Mouse (Mus musculus): ENCODE measurements around the gene Oas2.

Gene Oas2

DNA sequence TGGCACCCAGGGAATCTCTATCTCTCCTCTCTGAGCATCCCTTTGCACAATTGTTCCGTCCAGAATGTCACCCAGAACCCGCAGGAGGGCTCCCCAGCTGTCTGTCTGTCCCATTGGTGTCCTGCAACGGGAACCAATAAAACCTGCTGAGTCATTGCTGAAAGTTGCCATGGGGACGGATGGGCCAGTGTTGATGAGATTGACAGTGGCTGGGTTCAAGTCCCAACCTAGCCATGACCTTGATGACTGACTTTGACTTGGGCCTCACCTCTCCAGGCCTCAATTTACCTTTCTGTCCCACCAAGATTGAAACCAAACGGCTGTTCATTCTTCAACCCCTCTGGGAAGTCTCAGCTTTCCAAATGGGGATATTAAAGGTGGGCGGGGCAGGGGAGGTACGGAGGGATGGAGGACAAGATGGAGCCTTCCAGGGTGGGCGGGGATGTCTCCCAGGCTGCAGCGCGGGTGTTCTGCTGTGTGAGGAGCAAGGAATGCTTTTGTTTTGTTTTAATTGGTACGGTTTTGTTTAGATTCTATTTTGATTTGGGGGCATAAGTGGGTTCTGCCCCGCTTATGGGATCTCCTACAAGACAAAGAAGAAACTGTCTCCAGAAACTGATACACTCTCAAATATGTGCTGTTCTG lies 23.7 kb downstream of the Oas2 start:
- DNase-seq: no peak

- no peak for DNase-seq
Measured at GRCm38 (mm10) chr5:120721005-120721404, 28.6 kb downstream of the Oas2 start.

GRCm38 (mm10) chr5:120718600-120719378 lies 30.9 kb downstream of the Oas2 start:
- no peak for DNase-seq

DNA sequence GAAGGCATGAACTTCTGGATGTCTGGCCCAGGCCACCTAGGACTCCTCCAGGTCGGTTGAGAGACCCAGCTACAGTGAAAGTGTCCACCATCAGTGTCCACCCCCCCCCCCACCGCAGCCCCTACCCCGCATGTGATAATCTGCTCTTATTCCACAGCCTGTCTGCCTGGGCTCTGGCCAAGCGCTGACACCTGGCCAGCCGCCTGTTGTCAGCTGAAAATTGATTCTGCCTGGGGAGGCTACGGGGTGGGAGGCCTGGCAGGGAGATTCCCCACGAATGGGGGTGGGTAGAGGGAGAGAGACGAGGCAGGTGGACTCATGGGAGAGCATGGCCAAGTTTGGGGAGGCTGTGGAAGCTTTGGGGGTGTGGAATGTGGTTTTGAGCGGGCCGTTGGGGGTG lies 32.5 kb downstream of the Oas2 start:
- DNase-seq: no peak

- peak; percentile 91 for DNase-seq
Measured at GRCm38 (mm10) chr5:120714314-120714713, 35.3 kb downstream of the Oas2 start.

- peak; percentile 29 for DNase-seq
Measured at GRCm38 (mm10) chr5:120712721-120713120, 36.9 kb downstream of the Oas2 start.

GRCm38 (mm10) chr5:120711827-120712226 lies 37.8 kb downstream of the Oas2 start, which contains the start of gene Dtx1:
Gene Dtx1 (minus strand): TSS chr5:120711927.
- no peak for DNase-seq

GRCm38 (mm10) chr5:120711416-120711815 lies 38.2 kb downstream of the Oas2 start:
- DNase-seq: peak; percentile 83

DNA sequence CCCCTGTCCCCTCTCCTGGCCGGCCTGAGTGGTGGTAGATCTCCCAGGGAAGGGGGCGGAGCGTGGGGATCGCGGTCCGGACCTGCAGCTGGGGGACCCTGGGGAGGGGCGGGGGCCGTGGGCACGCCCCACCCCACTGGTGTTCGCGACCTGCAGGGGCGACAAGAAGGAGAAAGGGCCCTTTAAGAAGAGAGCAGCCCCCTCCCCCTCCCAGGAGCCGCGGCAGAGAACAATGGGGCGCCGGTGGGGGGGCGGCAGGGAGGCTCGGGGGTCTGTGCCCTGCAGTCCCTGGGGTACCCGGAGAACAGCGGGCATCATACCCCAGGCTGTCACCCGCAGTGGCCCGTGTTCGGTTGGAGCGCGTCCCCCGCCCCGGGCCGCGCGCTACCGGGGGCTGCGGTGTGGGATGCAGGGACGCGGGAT lies 38.8 kb downstream of the Oas2 start:
- peak; percentile 68 for DNase-seq

GRCm38 (mm10) chr5:120710161-120710825 lies 39.4 kb downstream of the Oas2 start:
- DNase-seq: peak; percentile 68

DNA sequence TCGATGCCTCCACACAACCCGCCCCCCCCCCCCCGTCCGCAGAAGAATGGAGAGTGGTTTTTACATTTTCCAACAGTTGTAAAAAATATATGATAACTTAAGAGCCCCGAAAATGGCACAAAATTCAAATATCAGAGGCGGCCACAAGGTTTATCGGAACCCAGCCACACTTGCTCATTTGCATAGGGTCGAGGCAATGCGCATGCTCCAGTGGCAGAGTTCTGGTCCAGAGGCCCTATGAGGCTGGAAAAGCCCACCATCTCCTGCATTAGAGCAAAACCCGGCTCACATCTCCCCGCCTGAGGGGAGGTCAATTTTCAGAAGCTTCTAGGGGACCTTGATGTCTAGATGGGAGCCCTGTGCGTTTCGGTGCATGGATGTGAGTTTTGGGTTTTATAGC lies 42.7 kb downstream of the Oas2 start:
- no peak for DNase-seq

GRCm38 (mm10) chr5:120706541-120706940 lies 43.1 kb downstream of the Oas2 start:
- peak; percentile 44 for DNase-seq

DNA sequence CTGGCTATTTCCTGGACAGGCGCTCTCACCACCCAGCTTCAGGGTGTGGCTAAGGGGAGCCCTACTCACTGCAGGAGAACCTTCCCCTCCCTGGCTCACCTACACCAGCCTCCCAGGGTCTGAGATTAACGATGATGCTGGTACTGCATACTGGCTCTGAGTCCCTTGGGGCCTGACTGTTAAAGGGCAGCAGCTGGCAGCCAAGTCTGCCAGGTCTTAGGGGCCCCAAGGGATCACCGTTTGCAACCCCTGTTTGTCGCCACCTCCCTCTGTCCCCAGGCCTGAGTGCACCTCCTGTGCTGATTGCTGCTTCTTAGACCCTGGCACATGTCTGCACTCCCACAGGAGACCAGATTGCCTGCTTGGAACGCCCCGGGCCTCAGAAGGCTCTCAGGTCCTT lies 45.2 kb downstream of the Oas2 start:
- DNase-seq: no peak

GRCm38 (mm10) chr5:120703660-120704059 lies 46.0 kb downstream of the Oas2 start:
- DNase-seq: no peak

GRCm38 (mm10) chr5:120702969-120703368 lies 46.7 kb downstream of the Oas2 start:
- no peak for DNase-seq

DNA sequence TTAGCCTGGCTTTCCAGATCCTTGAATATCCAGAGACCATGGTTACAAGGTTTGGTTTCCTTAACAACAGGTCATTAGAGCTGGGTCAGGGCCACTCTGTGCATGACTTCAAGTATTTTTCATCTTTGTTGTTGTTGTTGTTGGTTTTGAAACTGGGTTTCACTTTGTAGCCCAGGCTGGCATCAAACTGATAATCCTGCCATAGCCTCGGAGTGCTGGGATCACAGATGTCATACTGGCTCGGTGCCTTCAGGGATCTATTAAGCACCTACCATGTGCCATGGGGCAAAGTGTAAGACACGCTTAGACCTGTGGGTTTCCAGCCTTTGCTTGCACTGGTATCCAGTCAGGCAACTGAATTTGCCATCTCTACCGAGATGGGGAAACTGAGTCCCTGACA lies 47.2 kb downstream of the Oas2 start:
- no peak for DNase-seq

- peak; percentile 24 for DNase-seq
Measured at GRCm38 (mm10) chr5:120700996-120701790, 48.5 kb downstream of the Oas2 start.

DNA sequence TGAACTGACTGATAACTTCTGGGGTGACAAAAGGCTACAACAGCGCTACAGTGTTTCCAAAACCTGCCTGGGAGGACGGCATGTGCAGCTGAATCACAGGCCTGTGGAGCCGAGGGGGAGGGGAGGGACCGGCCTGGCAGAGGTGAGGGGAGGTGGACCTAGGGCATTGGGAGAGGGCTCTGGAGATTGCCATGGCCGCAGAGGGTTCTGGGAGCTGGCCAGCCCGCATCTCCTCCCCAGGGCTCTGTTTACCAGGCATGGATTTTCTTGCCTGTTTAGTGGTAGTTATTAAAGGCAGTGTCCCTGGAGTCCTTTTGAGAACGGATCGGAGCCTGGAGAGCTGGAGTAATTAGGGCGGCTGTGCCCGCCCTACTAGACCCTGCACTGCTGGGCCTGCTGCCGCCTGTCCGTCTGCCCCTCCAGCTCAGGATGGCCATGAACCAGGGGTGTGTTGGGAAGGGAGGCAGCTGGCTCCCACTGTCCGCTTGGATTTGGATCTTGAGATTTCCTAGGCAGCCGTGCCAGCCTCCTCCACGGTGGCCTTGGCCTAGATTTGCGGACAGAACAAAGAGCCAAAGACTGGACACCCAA lies 50.8 kb downstream of the Oas2 start:
- DNase-seq: no peak

DNA sequence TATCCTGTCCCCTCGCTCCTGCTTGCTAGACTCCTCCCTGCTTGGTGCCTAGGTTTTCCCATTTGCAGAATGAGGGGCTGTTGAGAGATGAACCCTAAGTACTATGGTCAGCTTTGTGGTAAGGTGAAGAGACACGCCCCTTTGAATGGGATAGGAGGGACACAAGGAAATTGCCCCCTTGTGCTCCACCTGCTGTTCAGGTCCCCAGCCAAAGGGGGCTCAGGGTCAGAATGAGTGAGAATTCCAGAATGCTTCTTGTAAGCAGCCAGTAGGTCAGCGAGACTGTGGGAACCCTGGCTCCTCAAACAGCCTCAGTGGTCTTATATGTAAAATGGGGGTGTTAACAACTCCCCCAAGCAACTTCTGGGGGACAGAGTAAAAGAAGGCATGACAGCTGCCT lies 51.5 kb downstream of the Oas2 start:
- DNase-seq: no peak

DNA sequence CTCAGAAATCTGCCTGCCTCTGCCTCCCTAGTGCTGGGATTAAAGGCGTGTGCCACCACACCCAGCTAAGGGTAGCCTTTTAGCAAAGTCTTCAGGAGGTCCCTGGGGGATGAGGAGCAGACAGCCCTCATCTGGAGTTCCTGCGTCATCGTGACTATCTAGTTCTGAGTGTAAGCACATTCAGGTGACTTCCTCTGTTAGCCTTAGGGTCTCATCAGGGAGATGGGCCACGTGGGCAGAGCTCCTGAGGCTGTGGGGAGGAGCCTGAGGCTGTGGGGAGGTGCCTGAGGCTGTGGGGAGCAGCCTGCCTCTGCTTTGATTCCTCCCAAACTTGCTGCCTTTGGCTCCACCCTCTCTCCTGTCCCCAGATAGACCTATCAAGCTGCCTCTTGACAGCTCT lies 52.8 kb downstream of the Oas2 start:
- DNase-seq: no peak

DNA sequence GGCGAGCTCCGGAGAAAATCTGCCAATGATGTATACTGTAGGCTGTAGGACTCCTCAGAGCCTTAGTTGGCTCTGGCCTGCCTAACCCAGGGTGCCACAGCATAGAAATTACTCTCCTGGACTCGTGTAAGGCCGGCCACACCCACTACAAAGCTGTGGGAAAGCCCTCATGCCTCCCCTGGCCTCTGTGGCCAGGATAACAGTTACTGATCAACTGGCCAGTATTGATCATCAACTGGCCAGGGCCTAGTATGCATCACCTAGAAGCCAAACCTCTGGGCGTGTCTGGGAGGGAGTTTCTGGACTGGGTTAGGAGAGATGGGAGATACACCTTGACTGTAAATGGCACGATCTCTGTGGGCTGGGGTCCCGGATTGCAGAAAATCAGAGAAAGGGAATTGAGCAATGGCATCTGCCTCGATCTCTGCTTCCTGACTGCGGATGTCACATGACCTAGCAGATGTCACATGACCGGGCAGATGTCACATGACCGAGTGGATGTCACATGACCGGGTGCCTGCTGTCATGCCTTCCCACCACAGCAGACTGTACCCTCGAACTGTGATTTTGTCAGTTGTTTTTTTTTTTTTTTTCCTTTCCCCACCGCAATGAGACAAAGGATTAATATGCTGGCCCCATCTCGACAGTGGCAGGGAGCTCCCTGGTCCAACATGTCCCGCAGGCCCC lies 53.5 kb downstream of the Oas2 start:
- DNase-seq: no peak

- no peak for DNase-seq
Measured at GRCm38 (mm10) chr5:120694695-120695074, 55.0 kb downstream of the Oas2 start.

Measured in right cerebral cortex, postnatal 4 days (tissue).